Mouse (Mus musculus) heart, adult 2 months (tissue): ENCODE results near the gene 4933411K16Rik. TPM values are rescaled to one million over a fixed set of nuclear protein-coding genes. Genes with fewer than 3 reads are reported as not detected.

Source experiments
- DNase-seq, 2 experiments: peaks; one replicate each; pipeline ENCODE4 v3.0.0; 2021
- H3K27ac ChIP-seq: fragments of 200-600 bp; 2 replicates; pipeline ENCODE4 v1.8.1; 2022
- H3K27me3 ChIP-seq: fragments of 200-500 bp; 2 replicates; pipeline ENCODE4 v1.6.1; 2012; ENCODE audit warnings: mild to moderate bottlenecking, low read length, inconsistent platforms, mixed read lengths; ENCODE audit not compliant: control insufficient read depth, insufficient read depth
- H3K36me3 ChIP-seq: fragments of 200-500 bp; 2 replicates; pipeline ENCODE4 v1.6.1; 2012; ENCODE audit warnings: low read length, inconsistent platforms; ENCODE audit not compliant: control insufficient read depth, insufficient read depth
- H3K4me1 ChIP-seq: fragments of 200-500 bp; 2 replicates; pipeline ENCODE4 v1.6.1; 2011; ENCODE audit warnings: low read length; ENCODE audit not compliant: control insufficient read depth, insufficient read depth
- H3K4me3 ChIP-seq: fragments of 200-600 bp; 2 replicates; pipeline ENCODE4 v1.8.1; 2022
- H3K79me2 ChIP-seq: fragments of 200-500 bp; replicated peaks from 2 replicates; pipeline ENCODE4 v1.6.1; 2012; ENCODE audit warnings: mild to moderate bottlenecking, inconsistent platforms, low read length, moderate library complexity, mixed read lengths; ENCODE audit not compliant: control insufficient read depth, insufficient read depth
- H3K9ac ChIP-seq: fragments of 200-500 bp; 2 replicates; pipeline ENCODE4 v1.6.1; 2012; ENCODE audit warnings: low read depth, mild to moderate bottlenecking, control low read depth, inconsistent platforms, low read length, mixed read lengths
- CTCF ChIP-seq: fragments of 200-600 bp; IDR thresholded peaks from 2 replicates; pipeline ENCODE4 v1.8.1; 2022; ENCODE audit warnings: antibody characterized with exemption, mild to moderate bottlenecking, moderate library complexity
- EP300 ChIP-seq: fragments of 200-500 bp; IDR thresholded peaks from 2 replicates; pipeline ENCODE4 v1.6.1; 2011; ENCODE audit warnings: low read depth, low read length, control low read depth; ENCODE audit not compliant: insufficient read depth
- POLR2A ChIP-seq: fragments of 200-500 bp; IDR thresholded peaks from 2 replicates; pipeline ENCODE4 v1.6.1; 2011; ENCODE audit warnings: mild to moderate bottlenecking, low read depth, low read length, control low read depth; ENCODE audit not compliant: insufficient read depth
- WGBS: fragments of 180-500 bp; shearing (Covaris S2); methylation state at CpG from one replicate; pipeline ENCODE4 v1.1.7; 2018; 5-methylcytosine and 5-hydroxymethylcytosine counted together
- intact Hi-C: fragments of 180-260 bp; cut with DNase I; formaldehyde crosslinking; loops from one replicate; pipeline ENCODE4 v1.15.1; 2025
- polyA plus RNA-seq: library from polyadenylated mRNA; depleted of rRNA; stranded (reverse); fragments of >200 nt; gene quantifications from 2 replicates; pipeline ENCODE4 v1.2.3, GENCODE M21; 2012; rRNA removed
- total RNA-seq, 2 experiments: library from RNA; stranded (reverse); gene quantifications; 2 replicates each; pipeline ENCODE4 v1.2.3; 2021

Gene 4933411K16Rik
- total and polyA plus RNA-seq, 3 experiments = 0.23 to 0.41 TPM; not detected in 1

- peak overlapping the region; percentile 85 for H3K27ac ChIP-seq
- H3K79me2 ChIP-seq = no peaks in the 10 kb centered on the region
- TF ChIP-seq EP300 (no peak), POLR2A (peak; percentile 56; the same call in 1 of the 2 replicates)
- WGBS = 11% methylated on average over 14 of the region's 14 CpGs
- peaks cover 6% of the 10 kb centered on the region for H3K4me1 ChIP-seq
- peak overlapping the region; percentile 41; the same call in 1 of the 2 replicates for H3K9ac ChIP-seq
- no peaks in the 10 kb centered on the region for H3K36me3 ChIP-seq
- intact Hi-C loops = loop anchor here (5.0 kb wide), 2 partner anchors 107 to 157 kb away; partner anchors contain the start of genes Exosc1, Mms19, Ubtd1 and Zdhhc16
- peaks cover 4% of the 10 kb centered on the region for H3K27me3 ChIP-seq
- H3K4me3 ChIP-seq = peak overlapping the region; percentile 56
- peak; percentile 59 to 80 for DNase-seq
These were observed 37.2 kb downstream of the 4933411K16Rik start for GRCm38 (mm10) chr19:42089103-42089747.

- H3K4me3 ChIP-seq = peak within 1 kb of the TSS; percentile 64
- peak within 1 kb of the TSS; percentile 89 for H3K9ac ChIP-seq
- H3K4me1 ChIP-seq = peaks cover 6% of the 10 kb centered on the region
- peaks cover 4% of the 10 kb centered on the region for H3K27me3 ChIP-seq
- under 1% methylated on average over 52 of the region's 55 CpGs for WGBS
- H3K27ac ChIP-seq = peak within 1 kb of the TSS; percentile 86
- intact Hi-C loops = loop anchor here (2.0 to 5.0 kb wide), 5 partner anchors 37 to 178 kb away; partner anchors contain the start of genes Exosc1, Marveld1, Mms19 and Pgam1
- H3K79me2 ChIP-seq = no peaks in the 10 kb centered on the region
- TF ChIP-seq CTCF (0 out of 2 replicates have a peak, but pooled peaks have one; percentile 11), POLR2A (peak; percentile 89), EP300 (peak; percentile 64; the same call in 1 of the 2 replicates)
- no peaks in the 10 kb centered on the region for H3K36me3 ChIP-seq
- DNase-seq = peak; percentile 96 to 100
These were observed 37.9 kb downstream of the 4933411K16Rik start, which contains the start of gene Pi4k2a for GRCm38 (mm10) chr19:42089748-42090595. Gene Pi4k2a, plus strand, starts transcription at chr19:42090470.

GRCm38 (mm10) chr19:42090637-42091141 lies 38.6 kb downstream of the 4933411K16Rik start:
- H3K27ac ChIP-seq = peak overlapping the region; percentile 86
- WGBS = under 1% methylated on average over 48 of the region's 52 CpGs
- DNase-seq = no peak
- peaks cover 4% of the 10 kb centered on the region for H3K27me3 ChIP-seq
- peak overlapping the region; percentile 89 for H3K9ac ChIP-seq
- intact Hi-C loops = loop anchor here (2.0 to 5.0 kb wide), 3 partner anchors 36 to 178 kb away; partner anchors contain the start of genes Marveld1 and Pgam1
- no peaks in the 10 kb centered on the region for H3K36me3 ChIP-seq
- no peaks in the 10 kb centered on the region for H3K79me2 ChIP-seq
- TF ChIP-seq CTCF (no peak), EP300 (no peak), POLR2A (no peak)
- H3K4me3 ChIP-seq = peak overlapping the region; percentile 64
- peaks cover 6% of the 10 kb centered on the region for H3K4me1 ChIP-seq

GRCm38 (mm10) chr19:42099406-42099805 lies 47.4 kb downstream of the 4933411K16Rik start:
- intact Hi-C loops = no loop called here
- Histone ChIP-seq H3K4me1 (no peaks in the 10 kb centered on the region; the same call in 1 of the 2 replicates), H3K27me3 (no peaks in the 10 kb centered on the region), H3K27ac (no peak overlapping the region), H3K79me2 (0 out of 2 replicates have a peak, but pooled peaks cover 2% of the 10 kb centered on the region), H3K4me3 (no peak overlapping the region), H3K36me3 (no peaks in the 10 kb centered on the region), H3K9ac (no peak overlapping the region)
- 64% methylated on average over 3 of the region's 3 CpGs for WGBS
- DNase-seq = no peak
- no peak for TF ChIP-seq POLR2A
- TF ChIP-seq CTCF = no peak
- no peak for TF ChIP-seq EP300

Other genes with a start within 250 kb of the 4933411K16Rik start
- 1 to 10 TPM; 2.5 to 3.9 TPM for gene Frat1, start 222.3 kb upstream of the 4933411K16Rik start, total RNA-seq
- gene Frat1, start 222.3 kb upstream of the 4933411K16Rik start, polyA plus RNA-seq = 1.3 TPM in 2 replicates
- 1 to 10 TPM; 2.7 to 4.9 TPM for gene Frat2, start 204.1 kb upstream of the 4933411K16Rik start, total RNA-seq
- 1.4 and 1.7 TPM in 2 replicates for gene Frat2, start 204.1 kb upstream of the 4933411K16Rik start, polyA plus RNA-seq
- gene Rrp12, start 156.1 kb upstream of the 4933411K16Rik start, total RNA-seq = 10 to 100 TPM; 13.7 to 17.4 TPM
- 6.6 and 6.9 TPM in 2 replicates for gene Rrp12, start 156.1 kb upstream of the 4933411K16Rik start, polyA plus RNA-seq
- gene Pgam1, start 140.3 kb upstream of the 4933411K16Rik start, total RNA-seq = 100 to 1,000 TPM; 122 to 135 TPM
- gene Pgam1, start 140.3 kb upstream of the 4933411K16Rik start, polyA plus RNA-seq = 111 and 162 TPM in 2 replicates
- 10 to 100 TPM; 13.2 to 13.9 TPM for gene Exosc1, start 118.8 kb upstream of the 4933411K16Rik start, total RNA-seq
- 9.8 and 9.9 TPM in 2 replicates for gene Exosc1, start 118.8 kb upstream of the 4933411K16Rik start, polyA plus RNA-seq
- gene Zdhhc16, start 118.8 kb upstream of the 4933411K16Rik start, total RNA-seq = 10 to 100 TPM; 12.3 to 14.6 TPM
- gene Zdhhc16, start 118.8 kb upstream of the 4933411K16Rik start, polyA plus RNA-seq = 40.3 and 53.3 TPM in 2 replicates
- gene Mms19, start 71.1 kb upstream of the 4933411K16Rik start, total RNA-seq = 10 to 100 TPM; 14.2 to 17.9 TPM
- 35.4 and 48.4 TPM in 2 replicates for gene Mms19, start 71.1 kb upstream of the 4933411K16Rik start, polyA plus RNA-seq
- 10 to 100 TPM; 21.4 to 22.7 TPM for gene Ubtd1, start 70.5 kb upstream of the 4933411K16Rik start, total RNA-seq
- gene Ubtd1, start 70.5 kb upstream of the 4933411K16Rik start, polyA plus RNA-seq = 27.3 and 37.3 TPM in 2 replicates
- under 1 TPM; 0.20 to 0.42 TPM for gene Ankrd2, start 16.2 kb upstream of the 4933411K16Rik start, total RNA-seq
- not detected in 2 replicates for gene Ankrd2, start 16.2 kb upstream of the 4933411K16Rik start, polyA plus RNA-seq
- gene Hoga1, start 6.6 kb upstream of the 4933411K16Rik start, total RNA-seq = 1 to 10 TPM; 1.6 to 2.3 TPM
- 0.85 and 1.4 TPM in 2 replicates for gene Hoga1, start 6.6 kb upstream of the 4933411K16Rik start, polyA plus RNA-seq
- gene Morn4, start 34.1 kb downstream of the 4933411K16Rik start, total RNA-seq = 1 to 10 TPM; 2.3 to 2.5 TPM
- gene Morn4, start 34.1 kb downstream of the 4933411K16Rik start, polyA plus RNA-seq = 5.0 and 5.5 TPM in 2 replicates
- gene Pi4k2a, start 38.2 kb downstream of the 4933411K16Rik start, total RNA-seq = 10 to 100 TPM; 18.2 to 21.3 TPM
- gene Pi4k2a, start 38.2 kb downstream of the 4933411K16Rik start, polyA plus RNA-seq = 15.1 and 21.4 TPM in 2 replicates
- 10 to 100 TPM; 10.0 to 14.4 TPM for gene Avpi1, start 76.8 kb downstream of the 4933411K16Rik start, total RNA-seq
- 9.9 and 13.1 TPM in 2 replicates for gene Avpi1, start 76.8 kb downstream of the 4933411K16Rik start, polyA plus RNA-seq
- gene Marveld1, start 95.2 kb downstream of the 4933411K16Rik start, total RNA-seq = 10 to 100 TPM; 21.1 to 21.9 TPM
- 55.0 and 61.4 TPM in 2 replicates for gene Marveld1, start 95.2 kb downstream of the 4933411K16Rik start, polyA plus RNA-seq
- 10 to 100 TPM; 20.2 to 20.3 TPM for gene Zfyve27, start 111.7 kb downstream of the 4933411K16Rik start, total RNA-seq
- 27.6 and 33.6 TPM in 2 replicates for gene Zfyve27, start 111.7 kb downstream of the 4933411K16Rik start, polyA plus RNA-seq
- gene Sfrp5, start 150.0 kb downstream of the 4933411K16Rik start, total RNA-seq = 1 to 10 TPM; 4.7 to 5.9 TPM
- gene Sfrp5, start 150.0 kb downstream of the 4933411K16Rik start, polyA plus RNA-seq = 11.6 and 19.0 TPM in 2 replicates
- gene Golga7b, start 195.3 kb downstream of the 4933411K16Rik start, total RNA-seq = under 1 TPM; 0.50 to 0.75 TPM
- gene Golga7b, start 195.3 kb downstream of the 4933411K16Rik start, polyA plus RNA-seq = 1.0 and 1.1 TPM in 2 replicates